Mouse (Mus musculus) G1E (cell line): ENCODE measurements around the gene Ccdc78.

Source experiments
- CTCF ChIP-seq: IDR thresholded peaks from 2 replicates; pipeline ENCODE4 v1.5.1; 2012; ENCODE audit warnings: low read depth, low read length, inconsistent platforms, mixed read lengths
- GATA1 ChIP-seq: IDR thresholded peaks from 2 replicates; pipeline ENCODE4 v1.6.1; 2012; ENCODE audit warnings: borderline replicate concordance, low read length, inconsistent platforms, mixed read lengths
- GATA2 ChIP-seq: IDR thresholded peaks from 2 replicates; pipeline ENCODE4 v1.6.1; 2012; ENCODE audit warnings: low read depth, low read length, inconsistent platforms, borderline replicate concordance

- TF ChIP-seq CTCF (no peak), GATA1 (no peak), GATA2 (no peak)
These were observed 48.3 kb downstream of the Ccdc78 start for GRCm38 (mm10) chr17:25834595-25835222.
